Mouse (Mus musculus): ENCODE measurements at regions not wholly inside any gene's neighbourhood (a gene's known extent, or its start where the extent isn't known, plus 50 kb on each side); places are given as distances from the start of the nearest gene placed in this dataset.

GRCm38 (mm10) chr11:34895624-34896023 is 62.2 kb upstream of the Spdl1 start:
- TF ChIP-seq CTCF (IDR thresholded peaks at IDR 0.05; ENCODE audit: low read depth) (no peak), EP300 (IDR thresholded peaks at IDR 0.05; ENCODE audit: low read depth) (no peak)
